Mouse (Mus musculus) intestine, postnatal 0 days (tissue): ENCODE measurements around the gene Evi2b. TPM values are rescaled to one million over a fixed set of nuclear protein-coding genes. Genes with fewer than 3 reads are reported as not detected.

ENCODE experiments used
- ATAC-seq: fragments of 200-750 bp; cut with Nextera tagmentation; 2 replicates; pipeline ENCODE4 v1.8.0; 2017; ENCODE audit warnings: mild to moderate bottlenecking, moderate TSS enrichment, moderate library complexity
- H3K27ac ChIP-seq: fragments of 300-500 bp; sonication (generic); 2 replicates; pipeline ENCODE4 v1.5.1; 2014; ENCODE audit warnings: mild to moderate bottlenecking, low read depth, low read length, moderate library complexity
- H3K27me3 ChIP-seq: fragments of 300-500 bp; sonication (generic); replicated peaks from 2 replicates; pipeline ENCODE4 v1.6.1; 2014; ENCODE audit warnings: low read length, mixed read lengths; ENCODE audit not compliant: control insufficient read depth, insufficient read depth
- H3K36me3 ChIP-seq: fragments of 300-500 bp; sonication (generic); 2 replicates; pipeline ENCODE4 v1.6.1; 2014; ENCODE audit warnings: mild to moderate bottlenecking, moderate library complexity; ENCODE audit not compliant: control insufficient read depth, insufficient read depth
- H3K4me1 ChIP-seq: fragments of 300-500 bp; sonication (generic); replicated peaks from 2 replicates; pipeline ENCODE4 v1.6.1; 2014; ENCODE audit warnings: antibody characterized with exemption, low read length, mixed read lengths; ENCODE audit not compliant: control insufficient read depth, insufficient read depth
- H3K4me2 ChIP-seq: fragments of 300-500 bp; sonication (generic); replicated peaks from 2 replicates; pipeline ENCODE4 v1.6.1; 2014; ENCODE audit warnings: low read depth, mild to moderate bottlenecking, moderate library complexity
- H3K4me3 ChIP-seq: fragments of 300-500 bp; sonication (generic); 2 replicates; pipeline ENCODE4 v1.5.1; 2014; ENCODE audit warnings: low read depth, low read length
- H3K9ac ChIP-seq: fragments of 300-500 bp; sonication (generic); 2 replicates; pipeline ENCODE4 v1.6.1; 2014; ENCODE audit warnings: mild to moderate bottlenecking, low read depth, low read length
- H3K9me3 ChIP-seq: fragments of 300-500 bp; sonication (generic); 2 replicates; pipeline ENCODE4 v1.6.1; 2016; ENCODE audit warnings: mixed run types; ENCODE audit not compliant: control insufficient read depth
- CTCF ChIP-seq: sonication (generic); IDR thresholded peaks from 2 replicates; pipeline ENCODE4 v1.5.1; 2016; ENCODE audit warnings: low read depth, mild to moderate bottlenecking, control low read depth, antibody characterized with exemption, moderate library complexity
- WGBS: fragments of 180-500 bp; shearing (Covaris S2); extraction: QIAGEN DNeasy Blood & Tissue Kit; methylation state at CpG from one replicate; pipeline ENCODE4 v1.1.7; 2014; 5-methylcytosine and 5-hydroxymethylcytosine counted together
- polyA plus RNA-seq: library from polyadenylated mRNA; unstranded; fragments of >200 nt; fragmentation: Nextera tagmentation; extraction: Ambion mirVana; gene quantifications from 2 replicates; pipeline ENCODE4 v1.2.1, GENCODE M21; 2015

Evi2b gene
- polyA plus RNA-seq, 1 experiment from 2014 or later: 1.2 TPM

DNA sequence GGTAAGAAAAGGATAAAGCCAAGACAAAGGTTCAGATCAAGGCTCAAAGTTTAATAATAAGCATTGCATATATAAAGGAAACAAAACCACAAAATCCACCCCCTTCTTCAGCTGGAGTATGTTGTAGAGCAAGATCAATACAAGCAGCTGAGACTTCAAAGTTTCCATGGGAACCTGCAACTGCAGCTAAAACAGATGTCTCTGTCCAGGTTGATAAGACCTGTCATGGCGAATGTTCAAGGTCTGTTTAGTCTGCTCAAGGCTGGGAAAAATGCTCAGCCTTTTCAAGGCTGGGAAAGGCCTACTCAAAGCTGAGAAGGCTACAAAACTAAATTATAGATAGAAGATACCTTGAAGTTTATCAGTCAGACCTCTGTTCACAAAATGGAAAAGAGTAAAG, 29.1 kb upstream of the Evi2b start:
- no peaks in the 10 kb centered on the region for H3K4me1 ChIP-seq
- no peak overlapping the region for H3K27ac ChIP-seq
- H3K9me3 ChIP-seq: no peaks in the 10 kb centered on the region
- no peaks in the 10 kb centered on the region for H3K27me3 ChIP-seq
- no peak for ATAC-seq
- H3K4me2 ChIP-seq: no peak overlapping the region
- TF ChIP-seq CTCF: no peak
- WGBS: 38% methylated on average over 1 of the region's 1 CpGs
- no peak overlapping the region for H3K4me3 ChIP-seq
- H3K9ac ChIP-seq: no peak overlapping the region
- H3K36me3 ChIP-seq: peaks cover 55% of the 10 kb centered on the region

DNA sequence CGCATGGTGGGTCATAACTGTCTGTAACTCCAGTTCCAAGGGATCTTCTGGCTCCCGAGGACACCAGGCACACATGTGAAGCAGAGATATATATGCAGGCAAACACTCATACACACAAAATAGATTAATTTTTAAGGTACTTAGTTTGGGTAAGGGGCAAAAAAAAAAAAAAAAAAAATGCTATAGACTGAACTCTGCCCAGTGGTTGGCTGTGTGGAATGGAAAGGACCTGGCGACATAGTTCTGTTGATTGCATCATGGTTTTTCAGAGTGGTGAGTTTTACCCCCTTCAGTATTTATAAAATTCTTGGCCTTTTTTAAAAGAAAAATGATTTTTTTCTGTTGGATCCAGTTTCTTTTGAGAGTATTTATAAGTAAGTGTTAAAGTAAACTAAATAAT, 12.7 kb upstream of the Evi2b start:
- H3K27ac ChIP-seq: no peak overlapping the region
- H3K27me3 ChIP-seq: no peaks in the 10 kb centered on the region
- no peak for ATAC-seq
- no peak overlapping the region for H3K4me2 ChIP-seq
- 96% methylated on average over 3 of the region's 3 CpGs for WGBS
- H3K4me1 ChIP-seq: no peaks in the 10 kb centered on the region
- no peak for TF ChIP-seq CTCF
- 0 out of 2 replicates have a peak, but pooled peaks cover 25% of the 10 kb centered on the region for H3K36me3 ChIP-seq
- H3K4me3 ChIP-seq: no peak overlapping the region
- H3K9ac ChIP-seq: no peak overlapping the region
- no peaks in the 10 kb centered on the region for H3K9me3 ChIP-seq

GRCm38 (mm10) chr11:79535554-79535953, 12.0 kb upstream of the Evi2b start:
- Histone ChIP-seq H3K4me3 (no peak overlapping the region), H3K36me3 (0 out of 2 replicates have a peak, but pooled peaks cover 25% of the 10 kb centered on the region), H3K9me3 (no peaks in the 10 kb centered on the region), H3K4me1 (no peaks in the 10 kb centered on the region), H3K27ac (no peak overlapping the region), H3K9ac (no peak overlapping the region), H3K27me3 (no peaks in the 10 kb centered on the region), H3K4me2 (no peak overlapping the region)
- ATAC-seq: no peak
- no peak for TF ChIP-seq CTCF
- WGBS: 90% methylated on average over 4 of the region's 4 CpGs

GRCm38 (mm10) chr11:79533950-79534690, 10.6 kb upstream of the Evi2b start:
- no peaks in the 10 kb centered on the region for H3K27me3 ChIP-seq
- no peak for ATAC-seq
- no peak for TF ChIP-seq CTCF
- H3K9ac ChIP-seq: no peak overlapping the region
- no peaks in the 10 kb centered on the region for H3K9me3 ChIP-seq
- no peaks in the 10 kb centered on the region for H3K4me1 ChIP-seq
- no peak overlapping the region; the same call in 1 of the 2 replicates for H3K27ac ChIP-seq
- H3K4me3 ChIP-seq: no peak overlapping the region
- WGBS: 73% methylated on average over 8 of the region's 8 CpGs
- 0 out of 2 replicates have a peak, but pooled peaks cover 18% of the 10 kb centered on the region for H3K36me3 ChIP-seq
- no peak overlapping the region for H3K4me2 ChIP-seq

GRCm38 (mm10) chr11:79533311-79533710, 9.7 kb upstream of the Evi2b start:
- no peak overlapping the region for H3K4me2 ChIP-seq
- 87% methylated on average over 6 of the region's 6 CpGs for WGBS
- H3K4me3 ChIP-seq: no peak overlapping the region
- H3K36me3 ChIP-seq: 0 out of 2 replicates have a peak, but pooled peaks cover 18% of the 10 kb centered on the region
- no peak overlapping the region for H3K27ac ChIP-seq
- H3K9ac ChIP-seq: no peak overlapping the region
- ATAC-seq: no peak
- no peaks in the 10 kb centered on the region for H3K27me3 ChIP-seq
- no peaks in the 10 kb centered on the region for H3K4me1 ChIP-seq
- no peaks in the 10 kb centered on the region for H3K9me3 ChIP-seq
- no peak for TF ChIP-seq CTCF

DNA sequence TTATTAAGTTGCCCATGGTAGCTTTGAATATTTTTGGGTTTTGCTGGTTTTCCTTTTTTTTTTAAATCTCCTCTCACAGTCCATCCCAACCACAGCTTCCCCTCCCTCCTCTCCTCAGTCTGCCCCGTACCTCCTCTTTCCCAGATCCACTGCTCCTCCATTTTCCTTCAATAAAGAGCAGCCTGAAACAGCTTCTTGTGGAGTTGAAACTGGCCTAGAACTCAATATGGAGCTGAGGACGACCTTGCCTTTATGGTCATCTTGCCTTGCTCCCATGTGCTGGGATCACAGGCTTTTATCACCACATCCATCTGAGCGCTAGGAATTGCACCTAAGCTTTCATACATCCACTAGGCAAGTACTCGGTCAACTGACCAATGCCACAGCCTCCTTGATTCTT, 7.9 kb upstream of the Evi2b start:
- Histone ChIP-seq H3K36me3 (0 out of 2 replicates have a peak, but pooled peaks cover 8% of the 10 kb centered on the region), H3K9ac (no peak overlapping the region), H3K9me3 (no peaks in the 10 kb centered on the region), H3K4me2 (no peak overlapping the region), H3K4me1 (no peaks in the 10 kb centered on the region), H3K27ac (no peak overlapping the region), H3K4me3 (no peak overlapping the region), H3K27me3 (no peaks in the 10 kb centered on the region)
- WGBS: 93% methylated on average over 4 of the region's 4 CpGs
- ATAC-seq: no peak
- TF ChIP-seq CTCF: no peak
